Mouse (Mus musculus): ENCODE results near the gene Fbp1.
"Not testable (repeated sequence)": the region's sequence is repeated elsewhere in the genome, so short reads cannot be mapped to it uniquely, and the experiment has no call there.

Gene Fbp1

GRCm38 (mm10) chr13:62884536-62884935 is 3.5 kb downstream of the Fbp1 start:
- no peak for DNase-seq (ENCODE audit: extremely low read depth, low read depth, low spot score)

GRCm38 (mm10) chr13:62883925-62884324 is 4.2 kb downstream of the Fbp1 start:
- no peak for DNase-seq (ENCODE audit: extremely low read depth, low read depth, low spot score)

- DNase-seq (ENCODE audit: extremely low read depth, low read depth, low spot score), result no peak
These were observed 4.6 kb downstream of the Fbp1 start for GRCm38 (mm10) chr13:62883436-62883835.

- DNase-seq (ENCODE audit: extremely low read depth, low read depth, low spot score), result no peak
These were observed 5.2 kb downstream of the Fbp1 start for GRCm38 (mm10) chr13:62882856-62883255.

GRCm38 (mm10) chr13:62881336-62881735 is 6.7 kb downstream of the Fbp1 start:
- DNase-seq (ENCODE audit: extremely low read depth, low read depth, low spot score), result no peak

GRCm38 (mm10) chr13:62879831-62880615 is 8.1 kb downstream of the Fbp1 start:
- no peak for DNase-seq (ENCODE audit: extremely low read depth, low read depth, low spot score)

- DNase-seq (ENCODE audit: extremely low read depth, low read depth, low spot score), result no peak
These were observed 8.7 kb downstream of the Fbp1 start for GRCm38 (mm10) chr13:62879411-62879810.

- no peak for DNase-seq (ENCODE audit: extremely low read depth, low read depth, low spot score)
These were observed 10.8 kb downstream of the Fbp1 start for GRCm38 (mm10) chr13:62877247-62877646.

- no peak for DNase-seq (ENCODE audit: extremely low read depth, low read depth, low spot score)
These were observed 12.0 kb downstream of the Fbp1 start for GRCm38 (mm10) chr13:62876111-62876510.

GRCm38 (mm10) chr13:62872252-62872651 is 15.8 kb downstream of the Fbp1 start:
- DNase-seq (ENCODE audit: extremely low read depth, low read depth, low spot score), result peak; percentile 70

GRCm38 (mm10) chr13:62870605-62871004 is 17.5 kb downstream of the Fbp1 start:
- no peak for DNase-seq (ENCODE audit: extremely low read depth, low read depth, low spot score)

GRCm38 (mm10) chr13:62866817-62867216 is 21.3 kb downstream of the Fbp1 start:
- no peak for DNase-seq (ENCODE audit: extremely low read depth, low read depth, low spot score)

GRCm38 (mm10) chr13:62865651-62866315 is 22.3 kb downstream of the Fbp1 start:
- DNase-seq (ENCODE audit: extremely low read depth, low read depth, low spot score), result no peak

GRCm38 (mm10) chr13:62863771-62864170 is 24.3 kb downstream of the Fbp1 start:
- DNase-seq (ENCODE audit: extremely low read depth, low read depth, low spot score), result no peak

GRCm38 (mm10) chr13:62862875-62863274 is 25.2 kb downstream of the Fbp1 start:
- no peak for DNase-seq (ENCODE audit: extremely low read depth, low read depth, low spot score)

GRCm38 (mm10) chr13:62860068-62860467 is 28.0 kb downstream of the Fbp1 start:
- DNase-seq (ENCODE audit: extremely low read depth, low read depth, low spot score), result no peak

- DNase-seq (ENCODE audit: extremely low read depth, low read depth, low spot score), result not testable (repeated sequence)
These were observed 28.8 kb downstream of the Fbp1 start for GRCm38 (mm10) chr13:62859251-62859650.

GRCm38 (mm10) chr13:62857941-62858915 is 29.9 kb downstream of the Fbp1 start, which contains the start of gene Fbp2:
Gene Fbp2 (minus strand): TSS chr13:62858422.
- DNase-seq (ENCODE audit: extremely low read depth, low read depth, low spot score), result no peak

GRCm38 (mm10) chr13:62856850-62857249 is 31.2 kb downstream of the Fbp1 start:
- no peak for DNase-seq (ENCODE audit: extremely low read depth, low read depth, low spot score)

- DNase-seq (ENCODE audit: extremely low read depth, low read depth, low spot score), result no peak
These were observed 31.8 kb downstream of the Fbp1 start for GRCm38 (mm10) chr13:62856305-62856675.
